Mouse (Mus musculus) intestine, embryonic 15.5 days (tissue): Measurements from ENCODE around the gene Ttll1. TPM values are rescaled to one million over a fixed set of nuclear protein-coding genes. Genes with fewer than 3 reads are reported as not detected.

Source experiments
- ATAC-seq: fragments of 200-750 bp; cut with Nextera tagmentation; 2 replicates; pipeline ENCODE4 v1.8.0; 2017; ENCODE audit warnings: moderate TSS enrichment, moderate library complexity
- H3K27ac ChIP-seq: fragments of 300-500 bp; sonication (generic); 2 replicates; pipeline ENCODE4 v1.5.1; 2015; ENCODE audit warnings: mild to moderate bottlenecking, inconsistent platforms
- H3K27me3 ChIP-seq: fragments of 300-500 bp; sonication (generic); replicated peaks from 2 replicates; pipeline ENCODE4 v1.6.1; 2015; ENCODE audit warnings: inconsistent platforms
- H3K36me3 ChIP-seq: fragments of 300-500 bp; sonication (generic); 2 replicates; pipeline ENCODE4 v1.6.1; 2015; ENCODE audit warnings: inconsistent platforms
- H3K4me1 ChIP-seq: fragments of 300-500 bp; sonication (generic); replicated peaks from 2 replicates; pipeline ENCODE4 v1.6.1; 2015; ENCODE audit warnings: inconsistent platforms
- H3K4me2 ChIP-seq: fragments of 300-500 bp; sonication (generic); replicated peaks from 2 replicates; pipeline ENCODE4 v1.6.1; 2015; ENCODE audit warnings: mild to moderate bottlenecking, inconsistent platforms
- H3K4me3 ChIP-seq: fragments of 300-500 bp; sonication (generic); replicated peaks from 2 replicates; pipeline ENCODE4 v1.5.1; 2015; ENCODE audit warnings: inconsistent platforms
- H3K9ac ChIP-seq: fragments of 300-500 bp; sonication (generic); 2 replicates; pipeline ENCODE4 v1.6.1; 2015; ENCODE audit warnings: inconsistent platforms
- H3K9me3 ChIP-seq: fragments of 300-500 bp; sonication (generic); 2 replicates; pipeline ENCODE4 v1.6.1; 2016; ENCODE audit warnings: inconsistent platforms
- WGBS: fragments of 180-500 bp; shearing (Covaris S2); methylation state at CpG from one replicate; pipeline ENCODE4 v1.1.7; 2015; 5-methylcytosine and 5-hydroxymethylcytosine counted together
- polyA plus RNA-seq: library from polyadenylated mRNA; unstranded; fragments of >200 nt; fragmentation: Nextera tagmentation; extraction: Ambion mirVana; gene quantifications from 2 replicates; pipeline ENCODE4 v1.2.1, GENCODE M21; 2015

The Ttll1 gene
- polyA plus RNA-seq, 1 experiment from 2014 or later: 18.4 TPM

GRCm38 (mm10) chr15:83493856-83494571, 16.7 kb downstream of the Ttll1 start:
- no peaks in the 10 kb centered on the region for H3K27me3 ChIP-seq
- H3K4me3 ChIP-seq: no peak overlapping the region
- H3K4me2 ChIP-seq: no peak overlapping the region
- no peaks in the 10 kb centered on the region for H3K9me3 ChIP-seq
- H3K9ac ChIP-seq: no peak overlapping the region
- ATAC-seq: no peak
- WGBS: 64% methylated on average over 7 of the region's 7 CpGs
- H3K4me1 ChIP-seq: no peaks in the 10 kb centered on the region
- peaks cover 6% of the 10 kb centered on the region; the same call in 1 of the 2 replicates for H3K36me3 ChIP-seq
- H3K27ac ChIP-seq: no peak overlapping the region

GRCm38 (mm10) chr15:83491891-83492290, 18.8 kb downstream of the Ttll1 start:
- 48% methylated on average over 5 of the region's 5 CpGs for WGBS
- Histone ChIP-seq H3K4me1 (no peaks in the 10 kb centered on the region), H3K4me3 (no peak overlapping the region), H3K9me3 (no peaks in the 10 kb centered on the region), H3K27me3 (no peaks in the 10 kb centered on the region), H3K9ac (no peak overlapping the region), H3K27ac (no peak overlapping the region), H3K4me2 (no peak overlapping the region), H3K36me3 (peaks cover 6% of the 10 kb centered on the region; the same call in 1 of the 2 replicates)
- 0 out of 2 replicates have a peak, but pooled peaks have one; percentile 47 for ATAC-seq

DNA sequence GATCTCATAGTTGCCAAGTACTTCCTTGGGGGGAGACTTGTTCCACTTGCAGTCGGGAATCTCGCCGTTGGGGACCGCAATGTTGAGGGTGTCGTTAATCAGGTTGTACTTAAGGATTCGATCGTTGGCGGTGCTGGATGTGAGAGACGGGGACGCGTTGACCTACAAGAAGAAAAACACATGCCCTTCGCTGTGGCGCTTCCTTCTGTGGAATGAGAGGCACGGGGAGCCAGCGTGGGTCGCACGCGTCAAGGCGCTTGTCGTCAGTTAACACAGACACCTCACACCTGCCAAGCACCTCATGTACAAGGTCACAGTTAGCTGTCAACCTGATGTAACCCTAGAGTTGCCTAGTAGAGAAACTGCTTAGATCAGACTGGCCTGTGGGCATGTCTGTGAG, 21.2 kb downstream of the Ttll1 start:
- H3K9ac ChIP-seq: no peak overlapping the region
- H3K4me1 ChIP-seq: no peaks in the 10 kb centered on the region
- no peaks in the 10 kb centered on the region for H3K9me3 ChIP-seq
- 91% methylated on average over 20 of the region's 20 CpGs for WGBS
- ATAC-seq: no peak
- H3K4me2 ChIP-seq: no peak overlapping the region
- no peak overlapping the region for H3K4me3 ChIP-seq
- H3K27me3 ChIP-seq: no peaks in the 10 kb centered on the region
- no peak overlapping the region for H3K27ac ChIP-seq
- peaks cover 6% of the 10 kb centered on the region; the same call in 1 of the 2 replicates for H3K36me3 ChIP-seq

GRCm38 (mm10) chr15:83487477-83488115, 23.1 kb downstream of the Ttll1 start:
- peaks cover 2% of the 10 kb centered on the region; the same call in 1 of the 2 replicates for H3K36me3 ChIP-seq
- 79% methylated on average over 9 of the region's 9 CpGs for WGBS
- no peaks in the 10 kb centered on the region for H3K27me3 ChIP-seq
- no peak overlapping the region for H3K9ac ChIP-seq
- no peak overlapping the region for H3K4me3 ChIP-seq
- no peak overlapping the region for H3K4me2 ChIP-seq
- no peak for ATAC-seq
- no peaks in the 10 kb centered on the region for H3K9me3 ChIP-seq
- no peaks in the 10 kb centered on the region for H3K4me1 ChIP-seq
- H3K27ac ChIP-seq: no peak overlapping the region

DNA sequence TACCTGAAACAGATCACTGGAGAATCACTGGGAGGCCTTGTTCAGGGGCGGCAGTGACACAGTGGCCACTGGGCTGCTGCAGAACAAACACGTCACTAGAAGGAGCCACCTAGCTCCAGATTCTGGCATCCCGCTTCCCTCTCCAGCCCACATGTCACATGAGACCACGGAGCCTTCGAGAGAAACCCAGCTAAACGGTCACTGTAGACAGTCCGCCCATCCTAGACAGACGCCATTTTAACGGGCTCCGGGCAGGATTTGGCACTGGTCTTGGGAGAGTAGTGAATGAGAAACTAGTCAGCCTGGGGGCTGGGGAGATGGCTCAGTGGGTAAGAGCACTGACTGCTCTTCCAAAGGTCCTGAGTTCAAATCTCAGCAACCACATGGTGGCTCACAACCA, 26.4 kb downstream of the Ttll1 start:
- no peak overlapping the region for H3K4me2 ChIP-seq
- no peaks in the 10 kb centered on the region for H3K9me3 ChIP-seq
- no peak overlapping the region for H3K9ac ChIP-seq
- H3K27me3 ChIP-seq: no peaks in the 10 kb centered on the region
- H3K27ac ChIP-seq: no peak overlapping the region
- 93% methylated on average over 10 of the region's 10 CpGs for WGBS
- H3K4me3 ChIP-seq: no peak overlapping the region
- no peaks in the 10 kb centered on the region for H3K36me3 ChIP-seq
- no peaks in the 10 kb centered on the region for H3K4me1 ChIP-seq
- no peak for ATAC-seq

- H3K36me3 ChIP-seq: no peaks in the 10 kb centered on the region
- H3K27ac ChIP-seq: no peak overlapping the region
- no peaks in the 10 kb centered on the region for H3K27me3 ChIP-seq
- ATAC-seq: no peak
- 37% methylated on average over 2 of the region's 2 CpGs for WGBS
- H3K4me2 ChIP-seq: no peak overlapping the region
- no peaks in the 10 kb centered on the region for H3K4me1 ChIP-seq
- H3K4me3 ChIP-seq: no peak overlapping the region
- no peaks in the 10 kb centered on the region for H3K9me3 ChIP-seq
- no peak overlapping the region for H3K9ac ChIP-seq
Observed at GRCm38 (mm10) chr15:83483482-83483881, 27.2 kb downstream of the Ttll1 start.

DNA sequence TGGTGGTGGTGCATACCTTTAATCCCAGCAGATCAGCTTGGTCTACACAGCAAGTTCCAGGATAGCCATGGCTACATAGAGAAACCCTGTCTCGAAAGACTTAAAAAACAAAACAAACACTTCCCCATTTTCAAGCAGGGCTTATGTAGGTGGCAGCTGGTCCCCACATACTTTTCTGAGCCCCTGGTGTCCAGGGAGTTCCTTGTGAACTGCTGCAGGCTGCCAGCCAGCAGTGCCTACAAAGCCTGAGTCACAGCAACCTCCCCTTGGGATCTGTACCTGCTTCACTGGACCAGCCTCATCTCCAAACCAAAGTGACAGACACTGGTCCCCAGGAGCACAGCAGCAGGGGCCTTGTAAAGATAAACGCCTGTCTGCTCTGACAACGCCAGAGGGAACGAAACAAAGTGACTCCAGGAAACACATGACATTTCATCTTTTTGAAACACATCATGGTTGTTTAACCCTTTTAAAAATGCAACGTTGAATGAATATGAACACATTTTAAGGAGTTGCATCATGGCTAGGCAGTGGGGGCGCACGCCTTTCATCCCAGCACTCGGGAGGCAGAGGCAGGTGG, 28.0 kb downstream of the Ttll1 start:
- H3K4me3 ChIP-seq: no peak overlapping the region
- WGBS: 76% methylated on average over 8 of the region's 8 CpGs
- H3K27ac ChIP-seq: no peak overlapping the region
- no peaks in the 10 kb centered on the region for H3K36me3 ChIP-seq
- ATAC-seq: no peak
- no peaks in the 10 kb centered on the region for H3K27me3 ChIP-seq
- no peaks in the 10 kb centered on the region for H3K4me1 ChIP-seq
- H3K9ac ChIP-seq: no peak overlapping the region
- H3K4me2 ChIP-seq: no peak overlapping the region
- H3K9me3 ChIP-seq: no peaks in the 10 kb centered on the region

DNA sequence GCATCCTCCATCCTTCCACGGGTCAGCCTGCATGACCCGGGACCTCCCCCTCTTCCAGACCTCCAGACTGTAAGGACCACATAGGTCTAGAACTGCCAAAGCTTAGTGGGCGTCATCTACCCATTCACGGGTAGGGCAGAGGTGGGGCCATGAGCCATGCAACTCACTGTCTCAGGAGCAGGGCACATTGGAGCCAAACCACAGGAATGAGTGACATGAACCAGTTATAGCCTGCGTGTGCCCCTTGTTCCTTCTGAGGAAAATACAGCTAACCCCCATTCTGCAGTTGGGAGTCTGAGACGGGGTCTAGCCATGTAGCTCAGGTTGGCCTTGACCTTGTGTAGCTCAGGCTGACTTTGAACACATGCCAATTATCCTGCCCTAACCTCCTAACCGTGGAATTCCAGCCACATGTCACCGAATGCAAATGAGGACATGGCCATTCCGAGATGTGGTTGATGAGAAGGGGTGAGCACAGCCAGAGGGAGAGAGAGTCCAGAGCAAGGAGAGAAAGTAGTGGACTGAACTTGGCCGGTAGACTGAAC, 29.4 kb downstream of the Ttll1 start:
- Histone ChIP-seq H3K27ac (no peak overlapping the region), H3K4me3 (no peak overlapping the region), H3K4me1 (no peaks in the 10 kb centered on the region), H3K9ac (no peak overlapping the region), H3K27me3 (no peaks in the 10 kb centered on the region), H3K9me3 (no peaks in the 10 kb centered on the region), H3K4me2 (no peak overlapping the region), H3K36me3 (no peaks in the 10 kb centered on the region)
- ATAC-seq: no peak
- WGBS: 72% methylated on average over 10 of the region's 10 CpGs

DNA sequence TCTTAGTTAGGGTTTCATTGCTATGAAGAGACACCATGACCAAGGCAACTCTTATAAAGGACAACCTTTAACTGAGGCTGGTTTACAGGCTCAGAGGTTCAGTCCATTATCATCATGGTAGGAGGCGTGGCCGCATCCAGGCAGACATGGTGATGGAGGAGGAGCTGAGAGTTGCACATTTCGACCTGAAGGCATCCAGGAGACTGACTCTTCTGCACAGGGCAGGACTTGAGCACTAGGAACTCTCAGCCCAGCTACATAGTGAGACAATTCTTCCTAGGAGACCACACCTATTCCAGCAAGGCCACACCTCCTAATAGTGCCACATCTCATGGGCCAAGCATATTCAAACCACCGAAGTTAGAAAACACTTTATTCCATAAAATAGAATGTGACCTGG, 30.9 kb downstream of the Ttll1 start:
- 87% methylated on average over 4 of the region's 4 CpGs for WGBS
- Histone ChIP-seq H3K27me3 (no peaks in the 10 kb centered on the region), H3K27ac (no peak overlapping the region), H3K9me3 (no peaks in the 10 kb centered on the region), H3K4me2 (no peak overlapping the region), H3K4me1 (peaks cover under 1% of the 10 kb centered on the region), H3K4me3 (no peak overlapping the region), H3K9ac (no peak overlapping the region), H3K36me3 (no peaks in the 10 kb centered on the region)
- ATAC-seq: no peak

DNA sequence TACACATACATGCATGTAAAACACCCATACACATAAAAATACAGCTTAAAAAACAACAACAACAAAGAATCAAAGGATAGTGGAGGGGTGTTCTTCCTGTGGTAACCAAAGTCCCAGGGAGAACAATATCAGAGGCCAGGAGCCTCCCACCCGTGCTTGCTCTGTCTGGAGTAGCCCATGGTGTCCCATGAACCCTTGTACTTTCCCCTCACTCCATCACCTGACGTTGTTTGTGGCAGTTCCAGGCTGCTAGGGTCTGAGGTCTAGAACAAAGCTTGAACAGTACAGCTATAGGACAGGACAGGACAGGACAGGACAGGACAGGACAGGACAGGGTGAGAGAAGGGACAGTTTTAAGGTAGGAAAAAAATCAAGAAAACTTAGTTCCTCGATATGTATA, 32.6 kb downstream of the Ttll1 start:
- Histone ChIP-seq H3K9ac (no peak overlapping the region), H3K4me2 (no peak overlapping the region), H3K27ac (no peak overlapping the region), H3K4me3 (no peak overlapping the region), H3K36me3 (no peaks in the 10 kb centered on the region), H3K9me3 (no peaks in the 10 kb centered on the region), H3K27me3 (no peaks in the 10 kb centered on the region), H3K4me1 (peaks cover 13% of the 10 kb centered on the region)
- no peak for ATAC-seq
- 69% methylated on average over 3 of the region's 3 CpGs for WGBS

- no peaks in the 10 kb centered on the region for H3K36me3 ChIP-seq
- 82% methylated on average over 12 of the region's 12 CpGs for WGBS
- no peak for ATAC-seq
- H3K27ac ChIP-seq: no peak overlapping the region
- H3K27me3 ChIP-seq: no peaks in the 10 kb centered on the region
- no peaks in the 10 kb centered on the region for H3K9me3 ChIP-seq
- H3K4me3 ChIP-seq: no peak overlapping the region
- peaks cover 13% of the 10 kb centered on the region for H3K4me1 ChIP-seq
- H3K4me2 ChIP-seq: no peak overlapping the region
- no peak overlapping the region for H3K9ac ChIP-seq
Observed at GRCm38 (mm10) chr15:83476593-83477273, 34.0 kb downstream of the Ttll1 start.

DNA sequence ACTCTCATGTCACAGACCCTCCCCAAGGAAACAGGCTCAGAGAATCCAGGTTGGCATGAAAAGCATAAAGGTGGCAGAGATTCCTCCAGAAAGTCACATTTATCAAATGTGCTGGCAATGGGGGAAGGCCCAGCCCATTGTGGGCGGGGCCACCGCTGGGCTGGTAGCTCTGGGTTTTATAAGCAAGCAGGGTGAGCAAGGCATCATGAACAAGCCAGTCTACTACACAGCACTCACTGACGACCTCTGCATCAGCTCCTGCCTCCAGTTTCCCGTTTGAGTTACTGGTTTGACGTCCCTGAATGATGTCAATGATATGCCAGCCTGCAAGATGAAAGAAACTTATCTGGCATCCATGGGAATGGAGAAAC, 36.2 kb downstream of the Ttll1 start:
- H3K9me3 ChIP-seq: no peaks in the 10 kb centered on the region
- peak overlapping the region; percentile 81 for H3K27ac ChIP-seq
- no peaks in the 10 kb centered on the region for H3K27me3 ChIP-seq
- H3K4me1 ChIP-seq: peaks cover 15% of the 10 kb centered on the region
- WGBS: 11% methylated on average over 5 of the region's 5 CpGs
- H3K9ac ChIP-seq: no peak overlapping the region
- peak overlapping the region; percentile 42 for H3K4me2 ChIP-seq
- no peaks in the 10 kb centered on the region for H3K36me3 ChIP-seq
- no peak overlapping the region for H3K4me3 ChIP-seq
- peak; percentile 84 for ATAC-seq
